Mouse (Mus musculus) right cerebral cortex, adult 2 months (tissue): Measurements from ENCODE around the gene C130050O18Rik.

Experiments used
- DNase-seq, 2 experiments: peaks; one replicate each; pipeline ENCODE4 v3.0.0; 2021 to 2022; ENCODE audit warnings: low spot score in 2 of 2

Gene C130050O18Rik

GRCm38 (mm10) chr5:139459938-139460337 lies 54.9 kb downstream of the C130050O18Rik start:
- DNase-seq, result no peak

- peak; percentile 99 to 100 for DNase-seq
Measured at GRCm38 (mm10) chr5:139460384-139461067, 55.4 kb downstream of the C130050O18Rik start, which contains the start of gene 3110082I17Rik. TSS of gene 3110082I17Rik (minus strand) at chr5:139460527.

GRCm38 (mm10) chr5:139464874-139465273 lies 59.8 kb downstream of the C130050O18Rik start:
- DNase-seq, result no peak
